Mouse (Mus musculus) frontal cortex, postnatal 25 days (tissue): ENCODE data around the gene Zfp706.

Experiments used
- DNase-seq, 2 experiments: peaks; one replicate each; pipeline ENCODE4 v3.0.0; 2022; ENCODE audit warnings: low spot score in 2 of 2

Gene Zfp706

GRCm38 (mm10) chr15:36979488-36980201 lies 27.9 kb downstream of the Zfp706 start:
- DNase-seq, result peak; percentile 27 to 35

DNA sequence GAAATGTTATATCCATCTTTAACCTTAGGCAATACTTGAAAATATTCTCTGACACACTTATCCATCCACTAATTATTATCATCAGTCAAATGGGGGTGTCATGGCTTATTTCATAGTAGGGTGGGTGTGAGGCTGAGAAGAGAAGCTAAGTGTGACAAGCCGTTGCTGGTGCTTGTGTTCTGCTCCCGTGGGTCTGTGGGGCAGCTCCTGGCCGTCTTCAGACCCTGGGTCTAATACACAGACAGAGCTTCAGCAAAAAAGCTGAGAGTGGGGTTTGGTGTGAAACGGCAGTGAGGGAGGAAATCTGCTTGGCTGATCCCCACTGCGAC lies 28.4 kb downstream of the Zfp706 start:
- no peak for DNase-seq

GRCm38 (mm10) chr15:36977823-36978222 lies 29.8 kb downstream of the Zfp706 start:
- DNase-seq, result peak in 1 of 2 experiments; percentile 3

DNA sequence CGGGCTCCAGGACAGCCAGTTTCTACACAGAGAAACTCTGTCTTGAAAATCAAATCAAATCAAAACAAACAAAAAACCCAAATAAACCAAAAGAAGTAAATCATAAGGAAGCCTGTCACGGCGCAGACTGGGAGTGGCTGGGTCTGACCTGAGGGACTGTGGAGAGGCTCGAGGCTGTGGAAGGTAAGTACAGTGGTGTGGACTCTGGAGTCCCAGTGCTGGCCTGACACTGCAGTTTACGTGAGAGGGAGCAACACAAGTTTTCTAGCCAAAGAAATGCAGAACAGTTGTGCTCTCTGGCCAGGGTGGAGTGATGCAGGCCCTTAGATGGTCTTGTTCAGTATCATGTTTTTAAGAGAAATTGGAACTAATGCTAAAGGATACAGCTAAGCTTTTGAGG lies 31.9 kb downstream of the Zfp706 start:
- no peak for DNase-seq

GRCm38 (mm10) chr15:36975256-36975620 lies 32.3 kb downstream of the Zfp706 start:
- DNase-seq, result no peak

DNA sequence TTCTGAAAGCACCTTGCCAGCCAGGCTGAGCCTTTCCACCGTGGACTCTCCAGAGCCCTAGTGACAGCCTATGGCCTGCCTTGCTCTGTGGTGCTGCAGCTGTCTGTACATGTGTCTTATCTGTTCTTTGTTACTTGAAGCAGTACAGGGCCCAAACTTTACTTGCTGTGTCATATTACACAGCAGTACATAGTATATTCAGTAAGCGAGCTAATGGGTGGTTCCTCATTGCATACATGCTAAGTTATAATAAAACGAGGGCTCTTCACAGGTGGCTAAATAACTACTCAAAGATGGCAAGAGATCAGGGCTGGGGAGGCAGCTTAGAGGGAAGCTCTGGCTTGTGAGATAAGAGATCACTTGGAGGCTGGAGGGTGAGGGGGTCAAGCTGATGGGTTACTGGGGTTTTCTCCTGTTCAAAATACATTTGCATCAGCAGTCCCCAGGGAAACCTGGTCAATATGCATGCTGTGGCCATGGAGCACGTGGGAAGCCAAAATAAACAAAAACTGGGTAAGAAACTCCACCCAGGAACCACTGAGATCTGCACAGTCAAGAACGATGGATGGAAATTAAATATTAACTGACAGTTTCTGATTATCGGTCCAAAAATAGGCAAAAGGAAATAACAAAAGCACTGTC lies 32.8 kb downstream of the Zfp706 start:
- DNase-seq, result no peak

DNA sequence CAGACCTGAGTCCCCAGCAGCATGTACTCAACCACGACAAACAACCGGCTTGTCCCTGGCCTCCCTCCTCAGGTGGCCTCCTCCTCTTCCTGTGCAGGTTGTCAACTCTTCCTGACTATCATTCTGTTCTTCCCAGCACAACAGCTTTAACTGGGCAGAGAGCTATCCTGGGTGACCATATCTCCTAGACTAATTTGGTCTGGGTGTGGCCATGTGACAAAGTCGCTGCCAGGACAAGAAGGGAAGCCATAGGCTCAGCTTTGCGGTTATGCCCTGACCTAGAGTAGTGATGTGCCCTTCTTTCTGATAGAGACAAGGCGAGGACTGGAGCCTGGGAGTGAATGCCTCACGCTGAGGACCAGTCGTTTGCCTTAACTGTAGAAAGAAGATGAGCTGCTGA lies 33.9 kb downstream of the Zfp706 start:
- no peak for DNase-seq

DNA sequence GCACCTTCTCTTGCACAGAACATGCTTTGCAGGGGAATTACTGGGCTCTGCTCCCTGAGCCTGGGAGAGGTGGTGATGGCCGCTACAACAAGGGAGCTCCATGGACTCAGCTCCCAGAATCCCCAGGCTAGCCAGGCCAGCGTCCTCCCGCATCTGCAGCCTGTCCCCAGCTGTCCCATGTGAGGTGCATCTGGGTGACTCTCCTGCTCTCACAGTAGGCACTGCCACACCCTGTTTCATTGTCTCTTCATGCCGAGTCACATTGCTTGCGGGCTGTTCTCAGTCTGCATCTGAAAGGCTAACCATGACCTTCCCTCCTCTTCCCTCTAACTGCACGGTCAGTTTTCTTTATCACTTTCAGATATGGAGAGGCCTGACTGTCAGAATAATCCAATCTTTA lies 34.3 kb downstream of the Zfp706 start:
- no peak for DNase-seq

DNA sequence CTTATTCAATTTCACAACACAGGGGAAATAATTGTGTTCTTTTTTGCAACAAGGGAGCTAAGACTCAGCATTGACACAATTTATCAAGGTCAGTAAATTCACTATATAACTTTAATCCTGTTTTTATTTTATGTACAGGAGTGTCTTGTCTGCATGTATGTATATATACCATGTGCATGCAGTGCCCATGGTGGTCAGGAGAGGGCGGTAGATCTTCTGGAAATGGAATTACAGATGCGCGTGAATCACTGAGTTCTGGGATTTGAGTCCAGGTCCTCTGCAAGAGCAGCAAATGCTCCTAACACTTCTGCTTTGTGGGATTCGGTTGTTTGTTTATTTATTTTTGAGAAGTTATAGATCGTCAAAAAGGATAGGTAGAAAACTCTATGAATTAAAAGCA lies 37.8 kb downstream of the Zfp706 start:
- no peak for DNase-seq

DNA sequence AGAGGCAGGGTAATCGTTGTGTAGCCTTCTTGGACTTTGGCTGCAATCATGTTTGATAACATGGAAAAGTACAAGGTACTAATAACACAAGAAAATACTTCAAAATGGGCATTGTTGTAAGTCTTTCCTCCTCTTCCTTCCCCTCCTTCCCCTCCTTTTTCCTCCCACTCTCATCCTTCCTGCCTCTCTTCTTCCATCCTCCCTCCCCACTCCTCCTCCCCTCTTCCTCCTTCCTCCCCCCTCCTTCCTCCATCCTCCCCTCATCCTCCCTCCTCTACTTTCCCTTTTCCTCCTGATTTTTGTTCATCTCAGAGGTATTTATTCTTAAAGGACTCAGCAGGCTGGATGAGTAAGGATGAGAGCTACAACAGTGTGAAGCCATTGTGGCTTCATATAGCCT lies 39.3 kb downstream of the Zfp706 start:
- no peak for DNase-seq

DNA sequence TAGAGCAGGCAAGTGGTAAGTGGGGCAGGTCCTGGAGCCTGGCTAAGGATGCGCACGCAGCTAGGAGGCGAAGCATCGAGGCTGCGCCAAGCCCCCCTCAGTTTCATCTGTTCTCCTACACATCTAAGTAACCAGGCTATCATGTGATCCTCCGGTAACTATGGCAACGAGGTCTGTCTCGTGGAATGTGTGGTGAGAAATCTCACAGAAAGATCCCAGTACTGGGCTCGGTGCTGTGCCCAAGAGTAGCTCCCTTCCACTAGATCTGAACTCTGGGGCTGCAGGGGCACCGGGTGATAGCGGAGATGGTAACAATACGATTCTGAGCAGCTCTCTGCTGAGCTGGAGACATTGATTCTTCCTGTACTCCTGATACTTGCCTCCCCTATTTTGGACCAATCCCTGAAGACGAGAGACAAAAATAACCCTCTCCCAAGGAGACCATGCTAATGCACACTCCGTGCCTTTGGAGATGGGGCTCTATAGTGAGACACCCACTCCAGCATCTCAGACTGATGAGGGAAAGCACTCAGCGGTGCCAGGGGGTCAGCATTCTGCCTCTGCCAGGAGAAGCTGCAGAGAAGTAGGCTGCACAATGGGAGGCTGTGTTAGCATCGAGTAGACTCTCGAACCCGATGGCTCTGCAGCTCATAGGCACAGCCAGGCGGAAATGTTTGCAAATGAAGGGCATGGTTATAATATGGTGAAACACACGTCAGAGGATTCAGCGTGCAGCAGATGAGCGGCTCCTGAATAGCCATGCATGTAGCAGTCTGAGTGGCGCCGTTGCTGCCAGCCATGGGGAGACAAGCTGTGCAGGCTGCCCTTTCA lies 40.0 kb downstream of the Zfp706 start:
- DNase-seq, result peak; percentile 68 to 76

GRCm38 (mm10) chr15:36966940-36967339 lies 40.6 kb downstream of the Zfp706 start:
- DNase-seq, result no peak

- DNase-seq, result no peak
These were observed 41.1 kb downstream of the Zfp706 start for GRCm38 (mm10) chr15:36966466-36966865.

DNA sequence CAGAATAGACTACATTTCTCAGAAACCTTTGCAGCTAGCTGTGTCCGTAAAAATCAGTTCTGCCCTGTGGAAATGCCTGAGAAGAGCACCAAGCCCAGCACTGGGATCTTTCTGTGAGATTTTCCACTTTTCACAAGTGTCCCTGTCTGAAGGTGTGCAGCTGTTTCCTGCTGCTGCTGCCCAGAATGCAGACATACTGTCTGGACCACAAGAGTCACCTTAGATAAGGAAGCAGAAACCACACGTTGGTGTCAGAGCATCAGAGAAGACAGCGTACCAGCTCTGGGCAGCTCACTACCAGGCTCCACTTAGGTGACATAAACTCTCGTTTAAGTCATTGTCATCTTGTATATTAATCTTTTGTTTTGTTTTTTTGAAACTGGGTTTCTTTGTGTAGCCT lies 41.8 kb downstream of the Zfp706 start:
- DNase-seq, result no peak

DNA sequence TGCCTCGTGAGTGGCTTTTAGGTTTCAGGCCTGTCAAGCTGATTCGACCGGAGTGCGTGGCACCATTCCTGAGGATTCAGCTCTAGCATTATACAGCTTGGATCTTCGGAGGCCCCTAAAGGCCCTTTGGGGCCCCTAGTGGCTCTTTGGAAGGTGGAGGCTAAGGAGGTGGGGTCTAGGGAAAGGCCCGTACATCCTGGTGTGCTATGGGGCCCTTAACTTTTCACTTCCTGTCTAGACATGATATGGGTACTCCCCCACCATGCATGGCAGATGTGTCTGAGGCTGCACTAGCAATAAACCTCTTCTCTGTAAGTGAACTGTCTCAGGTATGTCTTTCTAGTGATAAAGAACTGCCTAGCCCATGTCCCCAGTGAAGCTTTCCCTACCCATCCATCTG lies 44.6 kb downstream of the Zfp706 start:
- no peak for DNase-seq

- DNase-seq, result no peak
These were observed 46.7 kb downstream of the Zfp706 start for GRCm38 (mm10) chr15:36960876-36961237.

- peak; percentile 53 to 71 for DNase-seq
These were observed 47.3 kb downstream of the Zfp706 start for GRCm38 (mm10) chr15:36960010-36960875.

DNA sequence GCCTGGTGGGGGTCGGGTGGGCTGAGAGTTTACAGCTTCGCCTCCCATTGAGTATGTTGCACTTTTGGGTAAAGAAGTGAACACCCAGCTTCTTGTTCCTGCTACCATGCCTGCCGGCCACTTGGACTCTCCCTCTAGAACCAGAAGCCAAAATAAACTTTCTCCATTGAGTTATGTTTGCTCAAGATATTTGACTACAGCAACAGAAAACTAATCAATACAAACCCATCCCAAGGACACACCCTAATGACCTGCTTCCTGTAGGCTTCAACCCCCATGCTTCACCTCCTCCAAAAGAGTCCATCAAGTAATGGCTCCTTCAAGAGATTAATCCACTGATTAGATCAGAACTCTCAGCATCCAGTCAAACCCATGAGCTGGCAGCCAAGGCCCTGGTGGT lies 51.4 kb downstream of the Zfp706 start:
- DNase-seq, result no peak

GRCm38 (mm10) chr15:36950258-36950657 lies 57.3 kb downstream of the Zfp706 start:
- no peak for DNase-seq

GRCm38 (mm10) chr15:36948866-36949546 lies 58.6 kb downstream of the Zfp706 start:
- no peak for DNase-seq
